Mouse (Mus musculus): ENCODE measurements around the gene Supt7l. TPM values are rescaled to one million over a fixed set of nuclear protein-coding genes. Genes with fewer than 3 reads are reported as not detected.
A peak's percentile ranks its signal among the peaks of the same experiment; 100 is the strongest.
"Not testable (repeated sequence)": the region's sequence is repeated elsewhere in the genome, so short reads cannot be mapped to it uniquely, and the experiment has no call there.

Supt7l gene
- polyA plus RNA-seq (2015; fragmentation: Nextera tagmentation; extraction: Ambion mirVana): 8.7 and 10.6 TPM in 2 replicates

GRCm38 (mm10) chr5:31527707-31528106, at the start of gene Supt7l:
TSS of gene Supt7l (minus strand) at chr5:31527807.
- Histone ChIP-seq H3K4me1 (replicated peaks) (peaks cover 31% of the 10 kb centered on the region), H3K4me3 (replicated peaks) (peak within 1 kb of the TSS; percentile 94), H3K4me2 (peak within 1 kb of the TSS; percentile 94), H3K9ac (peak within 1 kb of the TSS; percentile 92), H3K27ac (peak within 1 kb of the TSS; percentile 77), H3K36me3 (peaks cover 30% of the 10 kb centered on the region)
- peak; percentile 1 for DNase-seq
- not testable (repeated sequence) for H3K27me3 ChIP-seq; ATAC-seq (ENCODE audit: low read depth); H3K9me3 ChIP-seq (replicated peaks)
- WGBS (ENCODE audit: insufficient replicate concordance): 64% methylated on average over 11 of the region's 11 CpGs

- DNase-seq: no peak
Measured at GRCm38 (mm10) chr5:31576539-31576975, 49.0 kb upstream of the Supt7l start.

GRCm38 (mm10) chr5:31573722-31574121, 46.1 kb upstream of the Supt7l start:
- no peak for DNase-seq
- Histone ChIP-seq H3K9ac (no peak overlapping the region), H3K27ac (no peak overlapping the region), H3K9me3 (replicated peaks) (no peaks in the 10 kb centered on the region), H3K4me2 (no peak overlapping the region), H3K4me1 (replicated peaks) (0 out of 2 replicates have a peak, but pooled peaks cover 6% of the 10 kb centered on the region), H3K4me3 (replicated peaks) (no peak overlapping the region), H3K27me3 (peaks cover 12% of the 10 kb centered on the region; the same call in 1 of the 2 replicates), H3K36me3 (no peaks in the 10 kb centered on the region)
- 72% methylated on average over 3 of the region's 3 CpGs for WGBS (ENCODE audit: insufficient replicate concordance)
- no peak for ATAC-seq (ENCODE audit: low read depth)

More at GRCm38 (mm10) chr5:31576539-31576975, 49.0 kb upstream of the Supt7l start:
- Histone ChIP-seq H3K27me3 (peaks cover 4% of the 10 kb centered on the region; the same call in 1 of the 2 replicates), H3K4me3 (replicated peaks) (no peak overlapping the region), H3K27ac (no peak overlapping the region), H3K9ac (no peak overlapping the region), H3K4me1 (replicated peaks) (no peaks in the 10 kb centered on the region), H3K36me3 (no peaks in the 10 kb centered on the region), H3K4me2 (no peak overlapping the region), H3K9me3 (replicated peaks) (no peaks in the 10 kb centered on the region)
- WGBS (ENCODE audit: insufficient replicate concordance): 69% methylated on average over 7 of the region's 7 CpGs
- ATAC-seq (ENCODE audit: low read depth): no peak

- peaks cover 12% of the 10 kb centered on the region; the same call in 1 of the 2 replicates for H3K27me3 ChIP-seq
- H3K36me3 ChIP-seq: no peaks in the 10 kb centered on the region
- WGBS (ENCODE audit: insufficient replicate concordance): 11% methylated on average over 20 of the region's 20 CpGs
- ATAC-seq (ENCODE audit: low read depth) (no peak), DNase-seq (no peak)
- H3K4me2 ChIP-seq: peak overlapping the region; percentile 9
- peak overlapping the region; percentile 8; the same call in 1 of the 2 replicates for H3K4me3 ChIP-seq (replicated peaks)
- no peak overlapping the region for H3K27ac ChIP-seq
- no peaks in the 10 kb centered on the region for H3K9me3 ChIP-seq (replicated peaks)
- 0 out of 2 replicates have a peak, but pooled peaks cover 6% of the 10 kb centered on the region for H3K4me1 ChIP-seq (replicated peaks)
- H3K9ac ChIP-seq: no peak overlapping the region
Measured at GRCm38 (mm10) chr5:31571023-31571608, 43.5 kb upstream of the Supt7l start.

GRCm38 (mm10) chr5:31567951-31568657, 40.5 kb upstream of the Supt7l start:
- 51% methylated on average over 5 of the region's 5 CpGs for whole genome bisulfite sequencing (ENCODE audit: insufficient replicate concordance)

GRCm38 (mm10) chr5:31566457-31566856, 38.9 kb upstream of the Supt7l start:
- 65% methylated on average over 3 of the region's 3 CpGs for WGBS (ENCODE audit: insufficient replicate concordance)
- ATAC-seq (ENCODE audit: low read depth) (no peak), DNase-seq (no peak)
- 0 out of 2 replicates have a peak, but pooled peaks cover 7% of the 10 kb centered on the region for H3K27me3 ChIP-seq
- no peaks in the 10 kb centered on the region for H3K9me3 ChIP-seq (replicated peaks)
- H3K4me2 ChIP-seq: no peak overlapping the region
- no peak overlapping the region for H3K27ac ChIP-seq
- H3K36me3 ChIP-seq: peaks cover 10% of the 10 kb centered on the region
- H3K9ac ChIP-seq: no peak overlapping the region
- H3K4me1 ChIP-seq (replicated peaks): 0 out of 2 replicates have a peak, but pooled peaks cover 6% of the 10 kb centered on the region
- H3K4me3 ChIP-seq (replicated peaks): no peak overlapping the region

More at GRCm38 (mm10) chr5:31567951-31568657, 40.5 kb upstream of the Supt7l start:
- Histone ChIP-seq H3K36me3 (no peaks in the 10 kb centered on the region), H3K4me3 (replicated peaks) (no peak overlapping the region), H3K27me3 (peaks cover 12% of the 10 kb centered on the region; the same call in 1 of the 2 replicates), H3K9ac (no peak overlapping the region), H3K4me2 (no peak overlapping the region), H3K4me1 (replicated peaks) (0 out of 2 replicates have a peak, but pooled peaks cover 6% of the 10 kb centered on the region), H3K9me3 (replicated peaks) (no peaks in the 10 kb centered on the region), H3K27ac (no peak overlapping the region)
- DNase-seq: no peak
- no peak for ATAC-seq (ENCODE audit: low read depth)

- H3K27ac ChIP-seq: no peak overlapping the region
- 0 out of 2 replicates have a peak, but pooled peaks cover 5% of the 10 kb centered on the region for H3K4me1 ChIP-seq (replicated peaks)
- ATAC-seq (ENCODE audit: low read depth): no peak
- H3K4me2 ChIP-seq: no peak overlapping the region
- no peak overlapping the region for H3K9ac ChIP-seq
- WGBS (ENCODE audit: insufficient replicate concordance): 80% methylated on average over 7 of the region's 7 CpGs
- H3K4me3 ChIP-seq (replicated peaks): no peak overlapping the region
- DNase-seq: no peak
- no peaks in the 10 kb centered on the region for H3K9me3 ChIP-seq (replicated peaks)
- 0 out of 2 replicates have a peak, but pooled peaks cover 3% of the 10 kb centered on the region for H3K27me3 ChIP-seq
- H3K36me3 ChIP-seq: peaks cover 10% of the 10 kb centered on the region
Measured at GRCm38 (mm10) chr5:31566026-31566425, 38.4 kb upstream of the Supt7l start.

GRCm38 (mm10) chr5:31564976-31565375, 37.4 kb upstream of the Supt7l start:
- no peak overlapping the region for H3K9ac ChIP-seq
- H3K4me1 ChIP-seq (replicated peaks): no peaks in the 10 kb centered on the region
- H3K4me2 ChIP-seq: no peak overlapping the region
- DNase-seq (no peak), ATAC-seq (ENCODE audit: low read depth) (no peak)
- no peak overlapping the region for H3K27ac ChIP-seq
- peaks cover 15% of the 10 kb centered on the region for H3K36me3 ChIP-seq
- no peak overlapping the region for H3K4me3 ChIP-seq (replicated peaks)
- no peaks in the 10 kb centered on the region for H3K27me3 ChIP-seq
- 82% methylated on average over 4 of the region's 4 CpGs for WGBS (ENCODE audit: insufficient replicate concordance)
- H3K9me3 ChIP-seq (replicated peaks): no peaks in the 10 kb centered on the region

- Histone ChIP-seq H3K9me3 (replicated peaks) (no peaks in the 10 kb centered on the region), H3K9ac (no peak overlapping the region), H3K36me3 (peaks cover 15% of the 10 kb centered on the region), H3K27me3 (no peaks in the 10 kb centered on the region), H3K27ac (no peak overlapping the region), H3K4me1 (replicated peaks) (no peaks in the 10 kb centered on the region), H3K4me2 (no peak overlapping the region), H3K4me3 (replicated peaks) (no peak overlapping the region)
- no peak for ATAC-seq (ENCODE audit: low read depth)
- 42% methylated on average over 7 of the region's 7 CpGs for WGBS (ENCODE audit: insufficient replicate concordance)
- DNase-seq: no peak
Measured at GRCm38 (mm10) chr5:31563905-31564304, 36.3 kb upstream of the Supt7l start.

GRCm38 (mm10) chr5:31563496-31563895, 35.9 kb upstream of the Supt7l start:
- Histone ChIP-seq H3K4me2 (no peak overlapping the region), H3K27me3 (no peaks in the 10 kb centered on the region), H3K27ac (no peak overlapping the region), H3K4me3 (replicated peaks) (no peak overlapping the region), H3K4me1 (replicated peaks) (no peaks in the 10 kb centered on the region), H3K9ac (no peak overlapping the region), H3K9me3 (replicated peaks) (no peaks in the 10 kb centered on the region), H3K36me3 (peaks cover 15% of the 10 kb centered on the region)
- WGBS (ENCODE audit: insufficient replicate concordance): 10% methylated on average over 6 of the region's 6 CpGs
- DNase-seq (peak; percentile 12), ATAC-seq (ENCODE audit: low read depth) (no peak)

- Histone ChIP-seq H3K27ac (no peak overlapping the region), H3K27me3 (no peaks in the 10 kb centered on the region), H3K4me3 (replicated peaks) (no peak overlapping the region), H3K4me1 (replicated peaks) (no peaks in the 10 kb centered on the region), H3K36me3 (peaks cover 17% of the 10 kb centered on the region), H3K9me3 (replicated peaks) (no peaks in the 10 kb centered on the region), H3K4me2 (no peak overlapping the region), H3K9ac (no peak overlapping the region)
- 75% methylated on average over 7 of the region's 7 CpGs for WGBS (ENCODE audit: insufficient replicate concordance)
- ATAC-seq (ENCODE audit: low read depth) (no peak), DNase-seq (no peak)
Measured at GRCm38 (mm10) chr5:31562036-31562666, 34.5 kb upstream of the Supt7l start.

Data from liver, embryonic 13.5 days (tissue).